Mouse (Mus musculus) ES-Bruce4 (cell line): ENCODE data around the gene Nell2.

ENCODE experiments used
- CTCF ChIP-seq: IDR thresholded peaks from one replicate; pipeline ENCODE4 v1.8.1; 2011; ENCODE audit warnings: low read depth, low read length
- EP300 ChIP-seq: IDR thresholded peaks from 2 replicates; pipeline ENCODE4 v1.6.1; 2011; ENCODE audit warnings: low read depth, low read length; ENCODE audit not compliant: insufficient read depth
- POLR2A ChIP-seq: IDR thresholded peaks from one replicate; pipeline ENCODE4 v1.8.1; 2011; ENCODE audit warnings: low read length; ENCODE audit not compliant: insufficient read depth

GRCm38 (mm10) chr15:95482002-95482401 lies 46.4 kb downstream of the Nell2 start:
- TF ChIP-seq CTCF (no peak), POLR2A (no peak), EP300 (no peak)
